Mouse (Mus musculus) liver, embryonic 16.5 days (tissue): ENCODE results near the gene Dazap2. TPM values are rescaled to one million over a fixed set of nuclear protein-coding genes. Genes with fewer than 3 reads are reported as not detected.
A peak's percentile ranks its signal among the peaks of the same experiment; 100 is the strongest.

ENCODE experiments used
- ATAC-seq: fragments of 200-750 bp; cut with Nextera tagmentation; 2 replicates; pipeline ENCODE4 v1.8.0; 2017; ENCODE audit warnings: low read depth, mild to moderate bottlenecking, moderate number of reproducible peaks, moderate library complexity
- H3K27ac ChIP-seq: fragments of 300-500 bp; sonication (generic); 2 replicates; pipeline ENCODE4 v1.5.1; 2014; ENCODE audit warnings: mild to moderate bottlenecking, low read length
- H3K27me3 ChIP-seq: fragments of 300-500 bp; sonication (generic); 2 replicates; pipeline ENCODE4 v1.6.1; 2014; ENCODE audit warnings: low read depth, low read length, mixed read lengths; ENCODE audit not compliant: control insufficient read depth, insufficient read depth
- H3K36me3 ChIP-seq: fragments of 300-500 bp; sonication (generic); 2 replicates; pipeline ENCODE4 v1.6.1; 2014; ENCODE audit warnings: mild to moderate bottlenecking; ENCODE audit not compliant: control insufficient read depth, insufficient read depth
- H3K4me1 ChIP-seq: fragments of 300-500 bp; sonication (generic); 2 replicates; pipeline ENCODE4 v1.6.1; 2014; ENCODE audit warnings: low read depth, low read length, mixed read lengths; ENCODE audit not compliant: control insufficient read depth
- H3K4me2 ChIP-seq: fragments of 300-500 bp; sonication (generic); 2 replicates; pipeline ENCODE4 v1.6.1; 2014; ENCODE audit warnings: low read depth, low read length, mixed read lengths
- H3K4me3 ChIP-seq: fragments of 300-500 bp; sonication (generic); 2 replicates; pipeline ENCODE4 v1.5.1; 2014; ENCODE audit warnings: low read depth, mild to moderate bottlenecking, low read length
- H3K9ac ChIP-seq: fragments of 300-500 bp; sonication (generic); 2 replicates; pipeline ENCODE4 v1.6.1; 2014; ENCODE audit warnings: low read depth, low read length
- H3K9me3 ChIP-seq: fragments of 300-500 bp; sonication (generic); replicated peaks from 2 replicates; pipeline ENCODE4 v1.6.1; 2016; ENCODE audit warnings: low read length; ENCODE audit not compliant: control insufficient read depth
- WGBS: fragments of 180-500 bp; shearing (Covaris S2); extraction: QIAGEN DNeasy Blood & Tissue Kit; methylation state at CpG from one replicate; pipeline ENCODE4 v1.1.7; 2014; ENCODE audit not compliant: insufficient replicate concordance; 5-methylcytosine and 5-hydroxymethylcytosine counted together
- microRNA-seq: library from miRNA; unstranded; fragments of <30 nt; microRNA quantifications from one replicate; pipeline ENCODE4, GENCODE M21; 2016
- polyA plus RNA-seq: library from polyadenylated mRNA; unstranded; fragments of >200 nt; fragmentation: Nextera tagmentation; extraction: Ambion mirVana; gene quantifications from 2 replicates; pipeline ENCODE4 v1.2.1, GENCODE M21; 2015

Dazap2 gene
- polyA plus RNA-seq, 1 experiment from 2014 or later: 146 TPM

DNA sequence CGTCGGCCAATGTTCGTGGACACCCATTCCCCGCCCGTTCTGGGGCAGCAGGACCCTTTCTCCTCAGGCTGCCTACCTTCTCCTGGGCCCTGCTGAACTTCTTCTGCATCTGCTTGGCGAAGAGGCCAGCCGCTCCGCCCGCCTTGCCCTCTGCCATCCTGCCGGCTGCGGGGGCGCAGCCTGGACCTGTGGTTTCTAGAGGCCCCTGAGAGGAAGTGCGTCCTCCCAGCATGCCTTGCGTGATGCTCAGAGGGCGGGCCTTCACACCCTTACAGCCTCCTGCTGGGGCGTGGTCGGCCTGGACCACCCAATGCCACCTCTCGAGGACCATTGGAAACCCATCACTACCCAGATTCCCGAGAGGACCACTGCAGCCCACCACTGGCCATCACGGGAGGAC lies 54.2 kb downstream of the Dazap2 start, which contains the start of gene Bin2:
Gene Bin2 (minus strand): TSS at position 217 of the 400 bp plus-strand sequence.
- no peaks in the 10 kb centered on the region for H3K36me3 ChIP-seq
- no peaks in the 10 kb centered on the region for H3K27me3 ChIP-seq
- peak within 1 kb of the TSS; percentile 64 for H3K9ac ChIP-seq
- peak within 1 kb of the TSS; percentile 71 for H3K4me2 ChIP-seq
- peak within 1 kb of the TSS; percentile 53 for H3K27ac ChIP-seq
- peak; percentile 63 for ATAC-seq
- H3K4me1 ChIP-seq: peaks cover 26% of the 10 kb centered on the region
- no peaks in the 10 kb centered on the region for H3K9me3 ChIP-seq
- peak within 1 kb of the TSS; percentile 67 for H3K4me3 ChIP-seq
- 18% methylated on average over 20 of the region's 20 CpGs for WGBS

DNA sequence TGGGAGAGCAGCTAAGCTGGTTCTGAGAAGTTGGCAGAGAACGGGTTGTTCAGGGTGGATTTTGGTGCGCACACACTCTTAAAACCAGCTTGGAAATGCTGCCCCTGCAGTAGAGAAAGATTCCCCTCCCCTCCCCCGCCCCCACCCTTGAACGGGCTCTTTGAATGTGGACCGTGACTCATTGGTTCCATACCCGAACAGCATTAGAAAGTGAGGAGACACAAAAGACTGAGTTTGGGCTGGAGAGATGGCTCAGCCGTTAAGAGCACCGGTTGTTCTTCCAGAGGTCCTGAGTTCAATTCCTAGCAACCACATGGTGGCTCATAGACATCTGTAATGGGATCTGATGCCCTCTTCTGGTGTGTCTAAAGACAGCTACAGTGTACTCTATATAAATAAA lies 54.9 kb downstream of the Dazap2 start:
- WGBS: 69% methylated on average over 8 of the region's 8 CpGs
- no peak for ATAC-seq
- peaks cover 33% of the 10 kb centered on the region for H3K4me1 ChIP-seq
- no peak overlapping the region for H3K9ac ChIP-seq
- no peak overlapping the region for H3K27ac ChIP-seq
- H3K27me3 ChIP-seq: no peaks in the 10 kb centered on the region
- H3K9me3 ChIP-seq: no peaks in the 10 kb centered on the region
- H3K36me3 ChIP-seq: no peaks in the 10 kb centered on the region
- no peak overlapping the region for H3K4me3 ChIP-seq
- H3K4me2 ChIP-seq: no peak overlapping the region

Small RNA genes within 50 kb of the gene (microRNA-seq; reads per million reads assigned to microRNA genes)
- not detected for gene Mir6961

Other genes with a start within 250 kb of the Dazap2 start
- 0.04 TPM in 1 of 2 replicates, not detected in the other for gene Gm5475, start 193.2 kb upstream of the Dazap2 start, polyA plus RNA-seq
- gene Slc11a2, start 190.3 kb upstream of the Dazap2 start, polyA plus RNA-seq: 37.1 and 40.0 TPM in 2 replicates
- 12.8 and 15.3 TPM in 2 replicates for gene Letmd1, start 146.3 kb upstream of the Dazap2 start, polyA plus RNA-seq
- 0.84 and 0.98 TPM in 2 replicates for gene Csrnp2, start 119.9 kb upstream of the Dazap2 start, polyA plus RNA-seq
- 3.5 and 4.3 TPM in 2 replicates for gene Tfcp2, start 63.3 kb upstream of the Dazap2 start, polyA plus RNA-seq
- 0.18 and 0.50 TPM in 2 replicates for gene Pou6f1, start 15.4 kb upstream of the Dazap2 start, polyA plus RNA-seq
- 9.1 and 9.3 TPM in 2 replicates for gene Smagp, start 21.6 kb downstream of the Dazap2 start, polyA plus RNA-seq
- gene Bin2, start 54.2 kb downstream of the Dazap2 start, polyA plus RNA-seq: 18.0 and 20.6 TPM in 2 replicates
- 20.3 and 30.0 TPM in 2 replicates for gene Cela1, start 72.6 kb downstream of the Dazap2 start, polyA plus RNA-seq
- gene Galnt6, start 114.0 kb downstream of the Dazap2 start, polyA plus RNA-seq: 1.8 TPM in 2 replicates
- 0.46 and 0.76 TPM in 2 replicates for gene Slc4a8, start 146.4 kb downstream of the Dazap2 start, polyA plus RNA-seq